Mouse (Mus musculus) small intestine, adult 2 months (tissue): ENCODE results near the gene Naglu. TPM values are rescaled to one million over a fixed set of nuclear protein-coding genes. Genes with fewer than 3 reads are reported as not detected.
A peak's percentile ranks its signal among the peaks of the same experiment; 100 is the strongest.

Source experiments
- H3K27ac ChIP-seq: fragments of 200-500 bp; 2 replicates; pipeline ENCODE4 v1.5.1; 2012; ENCODE audit warnings: low read depth, low read length, control low read depth, inconsistent platforms; ENCODE audit not compliant: insufficient read depth
- H3K27me3 ChIP-seq: fragments of 200-500 bp; 2 replicates; pipeline ENCODE4 v1.6.1; 2012; ENCODE audit warnings: mild to moderate bottlenecking, moderate library complexity, low read length, inconsistent platforms; ENCODE audit not compliant: control insufficient read depth, insufficient read depth
- H3K36me3 ChIP-seq: fragments of 200-500 bp; 2 replicates; pipeline ENCODE4 v1.6.1; 2012; ENCODE audit warnings: mild to moderate bottlenecking, low read length, control low read depth, inconsistent platforms; ENCODE audit not compliant: control insufficient read depth, insufficient read depth
- H3K4me1 ChIP-seq: fragments of 200-500 bp; 2 replicates; pipeline ENCODE4 v1.6.1; 2012; ENCODE audit warnings: low read length, inconsistent platforms, mixed read lengths; ENCODE audit not compliant: control insufficient read depth, insufficient read depth, insufficient read length
- H3K4me3 ChIP-seq: fragments of 200-500 bp; 2 replicates; pipeline ENCODE4 v1.5.1; 2012; ENCODE audit warnings: low read depth, mild to moderate bottlenecking, control low read depth, inconsistent platforms, low read length, moderate library complexity
- CTCF ChIP-seq: fragments of 200-500 bp; IDR thresholded peaks from 2 replicates; pipeline ENCODE4 v1.5.1; 2012; ENCODE audit warnings: low read depth, mild to moderate bottlenecking, control low read depth, inconsistent platforms, low read length, moderate library complexity, mixed read lengths; ENCODE audit not compliant: insufficient replicate concordance, insufficient read length; ENCODE audit errors: extremely low read depth
- POLR2A ChIP-seq: fragments of 200-500 bp; IDR thresholded peaks from 2 replicates; pipeline ENCODE4 v1.6.1; 2012; ENCODE audit warnings: low read depth, mild to moderate bottlenecking, control low read depth, inconsistent platforms, low read length, moderate library complexity
- WGBS: fragments of 180-500 bp; shearing (Covaris S2); methylation state at CpG from one replicate; pipeline ENCODE4 v1.1.7; 2018; 5-methylcytosine and 5-hydroxymethylcytosine counted together
- polyA plus RNA-seq: library from polyadenylated mRNA; depleted of rRNA; stranded (reverse); fragments of >200 nt; gene quantifications from 2 replicates; pipeline ENCODE4 v1.2.3, GENCODE M21; 2012; rRNA removed

The Naglu gene
- 11.8 and 19.1 TPM in 2 replicates for polyA plus RNA-seq

- Histone ChIP-seq H3K36me3 (no peaks in the 10 kb centered on the region), H3K27ac (no peak within 1 kb of the TSS), H3K4me3 (peak within 1 kb of the TSS; percentile 82), H3K27me3 (no peaks in the 10 kb centered on the region), H3K4me1 (peaks cover 7% of the 10 kb centered on the region)
- 3% methylated on average over 35 of the region's 35 CpGs for WGBS
- TF ChIP-seq CTCF (no peak), POLR2A (peak; percentile 57)
Measured at GRCm38 (mm10) chr11:101069391-101070188, at the start of gene Naglu. Gene Naglu, plus strand, starts transcription at chr11:101070012.

GRCm38 (mm10) chr11:101023371-101023770, 46.4 kb upstream of the Naglu start:
- no peak overlapping the region for H3K27ac ChIP-seq
- H3K4me1 ChIP-seq = no peaks in the 10 kb centered on the region
- no peak overlapping the region for H3K4me3 ChIP-seq
- H3K27me3 ChIP-seq = no peaks in the 10 kb centered on the region
- H3K36me3 ChIP-seq = peaks cover 49% of the 10 kb centered on the region
- 76% methylated on average over 12 of the region's 12 CpGs for WGBS
- TF ChIP-seq POLR2A = no peak
- no peak for TF ChIP-seq CTCF

- H3K4me3 ChIP-seq = no peak overlapping the region
- no peaks in the 10 kb centered on the region for H3K4me1 ChIP-seq
- no peak for TF ChIP-seq POLR2A
- no peak for TF ChIP-seq CTCF
- WGBS = 91% methylated on average over 4 of the region's 4 CpGs
- H3K27ac ChIP-seq = no peak overlapping the region
- peaks cover 45% of the 10 kb centered on the region for H3K36me3 ChIP-seq
- no peaks in the 10 kb centered on the region for H3K27me3 ChIP-seq
Measured at GRCm38 (mm10) chr11:101024001-101024400, 45.8 kb upstream of the Naglu start.

GRCm38 (mm10) chr11:101027121-101027520, 42.7 kb upstream of the Naglu start:
- H3K4me1 ChIP-seq = peaks cover 2% of the 10 kb centered on the region; the same call in 1 of the 2 replicates
- H3K27ac ChIP-seq = peak overlapping the region; percentile 18; the same call in 1 of the 2 replicates
- 59% methylated on average over 11 of the region's 11 CpGs for WGBS
- TF ChIP-seq CTCF (no peak), POLR2A (no peak)
- H3K27me3 ChIP-seq = no peaks in the 10 kb centered on the region
- H3K4me3 ChIP-seq = no peak overlapping the region
- peaks cover 33% of the 10 kb centered on the region for H3K36me3 ChIP-seq

- TF ChIP-seq POLR2A = no peak
- no peak for TF ChIP-seq CTCF
Measured at GRCm38 (mm10) chr11:101029320-101029719, 40.5 kb upstream of the Naglu start.

GRCm38 (mm10) chr11:101030136-101030807, 39.5 kb upstream of the Naglu start:
- no peak overlapping the region for H3K27ac ChIP-seq
- WGBS = 70% methylated on average over 10 of the region's 10 CpGs
- peaks cover 5% of the 10 kb centered on the region; the same call in 1 of the 2 replicates for H3K4me1 ChIP-seq
- H3K27me3 ChIP-seq = no peaks in the 10 kb centered on the region
- peaks cover 35% of the 10 kb centered on the region for H3K36me3 ChIP-seq
- H3K4me3 ChIP-seq = no peak overlapping the region
- no peak for TF ChIP-seq POLR2A
- no peak for TF ChIP-seq CTCF

More at GRCm38 (mm10) chr11:101029320-101029719, 40.5 kb upstream of the Naglu start:
- WGBS = 95% methylated on average over 8 of the region's 8 CpGs
- Histone ChIP-seq H3K4me1 (peaks cover 2% of the 10 kb centered on the region; the same call in 1 of the 2 replicates), H3K27ac (no peak overlapping the region), H3K4me3 (no peak overlapping the region), H3K27me3 (no peaks in the 10 kb centered on the region), H3K36me3 (peaks cover 37% of the 10 kb centered on the region)

GRCm38 (mm10) chr11:101030808-101031156, 39.0 kb upstream of the Naglu start:
- Histone ChIP-seq H3K27me3 (no peaks in the 10 kb centered on the region), H3K36me3 (peaks cover 37% of the 10 kb centered on the region), H3K4me3 (no peak overlapping the region), H3K4me1 (peaks cover 5% of the 10 kb centered on the region; the same call in 1 of the 2 replicates), H3K27ac (peak overlapping the region; percentile 70)
- WGBS = 31% methylated on average over 4 of the region's 4 CpGs
- TF ChIP-seq CTCF (no peak), POLR2A (no peak)
